ENCODE assay signal across 17 mouse cellular contexts in the genomic region with DNA sequence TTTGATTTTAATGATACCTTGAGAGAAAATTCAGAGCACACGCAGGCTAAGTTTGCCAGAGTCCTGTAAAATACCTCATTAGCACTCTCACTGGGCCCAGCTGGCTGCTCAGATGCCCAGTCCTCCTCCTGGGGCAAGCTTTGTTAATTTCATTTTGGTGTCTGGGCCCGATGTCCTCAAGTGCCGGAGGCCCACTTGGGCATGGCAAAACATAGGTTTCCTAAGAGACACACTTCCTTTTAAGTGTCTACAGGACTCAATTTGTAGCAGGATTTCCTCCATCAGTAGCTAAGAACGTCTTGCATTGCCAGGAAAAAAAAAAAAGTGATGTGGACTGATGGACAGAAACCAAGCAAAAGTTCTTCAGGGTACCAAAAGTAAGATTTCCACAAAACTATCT.
"Had no signal": no experiment of that assay in that cellular context is flagged by ENCODE, and none has a peak within 500 bp of the region (broad histone marks: within the 10 kb centered on the region; RNA-seq: fewer than 3 reads in every experiment).

No protein-coding gene starts in this region.

- H3K4me1 ChIP-seq: limb, embryonic 13.5 days; liver, embryonic 15.5 days; midbrain, embryonic 15.5 days had no signal

- H3K27me3 ChIP-seq: limb, embryonic 13.5 days; liver, embryonic 15.5 days; midbrain, embryonic 15.5 days had no signal

- H3K9ac ChIP-seq: limb, embryonic 13.5 days; liver, embryonic 15.5 days; midbrain, embryonic 15.5 days had no signal

- H3K4me2 ChIP-seq: limb, embryonic 13.5 days; liver, embryonic 15.5 days; midbrain, embryonic 15.5 days had no signal

- DNase-seq: kidney, adult 11 months; kidney, adult 9 months; kidney, postnatal 10 days; kidney, postnatal 4 days; left cerebral cortex, postnatal 4 days; lung, adult 2 months; lung, postnatal 4 days; retina, postnatal 1 day; right cerebral cortex, postnatal 4 days; spleen, adult 18-20 months; thymus, adult 18-20 months; thymus, postnatal 14 days had no signal

- ATAC-seq: lung, postnatal 0 days; midbrain, embryonic 15.5 days had no signal

- H3K4me3 ChIP-seq: layer of hippocampus, adult 2 months; limb, embryonic 13.5 days; liver, embryonic 15.5 days; midbrain, embryonic 15.5 days had no signal

- H3K36me3 ChIP-seq: limb, embryonic 13.5 days; liver, embryonic 15.5 days; midbrain, embryonic 15.5 days had no signal

- H3K9me3 ChIP-seq: liver, embryonic 15.5 days; midbrain, embryonic 15.5 days had no signal

- H3K27ac ChIP-seq: layer of hippocampus, adult 2 months; limb, embryonic 13.5 days; liver, embryonic 15.5 days; midbrain, embryonic 15.5 days had no signal
